Mouse (Mus musculus): ENCODE measurements around the gene Gchfr. TPM values are rescaled to one million over a fixed set of nuclear protein-coding genes. Genes with fewer than 3 reads are reported as not detected.

Gchfr gene
- polyA plus RNA-seq, 1 experiment from 2014 or later: 2.5 TPM

GRCm38 (mm10) chr2:119170282-119170681 is 2.7 kb downstream of the Gchfr start:
- Histone ChIP-seq H3K27me3 (replicated peaks; ENCODE audit: control insufficient read depth, insufficient read depth, low read length) (peaks cover 5% of the 10 kb centered on the region), H3K9ac (ENCODE audit: low read length) (no peak overlapping the region), H3K27ac (ENCODE audit: low read depth, low read length) (no peak overlapping the region), H3K4me3 (ENCODE audit: low read depth, low read length) (no peak overlapping the region), H3K36me3 (ENCODE audit: control insufficient read depth, insufficient read depth, low read length) (0 out of 2 replicates have a peak, but pooled peaks cover 3% of the 10 kb centered on the region), H3K4me1 (ENCODE audit: control insufficient read depth, insufficient read depth, low read length) (peaks cover 17% of the 10 kb centered on the region), H3K9me3 (replicated peaks; ENCODE audit: control insufficient read depth, low read length) (no peaks in the 10 kb centered on the region), H3K4me2 (ENCODE audit: low read length) (no peak overlapping the region)
- WGBS: 79% methylated on average over 2 of the region's 2 CpGs
- no peak for DNase-seq (ENCODE audit: low spot score)
- ATAC-seq: no peak

- Histone ChIP-seq H3K27me3 (replicated peaks; ENCODE audit: control insufficient read depth, insufficient read depth, low read length) (no peaks in the 10 kb centered on the region; the same call in 1 of the 2 replicates), H3K4me1 (ENCODE audit: control insufficient read depth, insufficient read depth, low read length) (peaks cover 17% of the 10 kb centered on the region), H3K9me3 (replicated peaks; ENCODE audit: control insufficient read depth, low read length) (no peaks in the 10 kb centered on the region), H3K9ac (ENCODE audit: low read length) (no peak overlapping the region), H3K4me2 (ENCODE audit: low read length) (no peak overlapping the region), H3K36me3 (ENCODE audit: control insufficient read depth, insufficient read depth, low read length) (0 out of 2 replicates have a peak, but pooled peaks cover 6% of the 10 kb centered on the region), H3K27ac (ENCODE audit: low read depth, low read length) (no peak overlapping the region), H3K4me3 (ENCODE audit: low read depth, low read length) (no peak overlapping the region)
- ATAC-seq (no peak), DNase-seq (ENCODE audit: low spot score) (no peak)
- 87% methylated on average over 8 of the region's 8 CpGs for WGBS
Observed at GRCm38 (mm10) chr2:119171574-119171973, 4.0 kb downstream of the Gchfr start.

GRCm38 (mm10) chr2:119172446-119172845 is 4.9 kb downstream of the Gchfr start:
- Histone ChIP-seq H3K36me3 (ENCODE audit: control insufficient read depth, insufficient read depth, low read length) (0 out of 2 replicates have a peak, but pooled peaks cover 13% of the 10 kb centered on the region), H3K4me3 (ENCODE audit: low read depth, low read length) (no peak overlapping the region), H3K27ac (ENCODE audit: low read depth, low read length) (no peak overlapping the region), H3K9me3 (replicated peaks; ENCODE audit: control insufficient read depth, low read length) (no peaks in the 10 kb centered on the region), H3K4me2 (ENCODE audit: low read length) (no peak overlapping the region), H3K9ac (ENCODE audit: low read length) (no peak overlapping the region), H3K27me3 (replicated peaks; ENCODE audit: control insufficient read depth, insufficient read depth, low read length) (no peaks in the 10 kb centered on the region; the same call in 1 of the 2 replicates), H3K4me1 (ENCODE audit: control insufficient read depth, insufficient read depth, low read length) (peaks cover 9% of the 10 kb centered on the region)
- ATAC-seq (no peak), DNase-seq (ENCODE audit: low spot score) (no peak)
- 91% methylated on average over 7 of the region's 7 CpGs for WGBS

- 29% methylated on average over 13 of the region's 13 CpGs for WGBS
- peaks cover 16% of the 10 kb centered on the region; the same call in 1 of the 2 replicates for H3K36me3 ChIP-seq (ENCODE audit: control insufficient read depth, insufficient read depth, low read length)
- H3K9ac ChIP-seq (ENCODE audit: low read length): peak overlapping the region; percentile 46; the same call in 1 of the 2 replicates
- DNase-seq (ENCODE audit: low spot score) (peak; percentile 55), ATAC-seq (peak; percentile 43; the same call in 1 of the 2 replicates)
- peaks cover 6% of the 10 kb centered on the region; the same call in 1 of the 2 replicates for H3K4me1 ChIP-seq (ENCODE audit: control insufficient read depth, insufficient read depth, low read length)
- no peak overlapping the region; the same call in 1 of the 2 replicates for H3K27ac ChIP-seq (ENCODE audit: low read depth, low read length)
- H3K9me3 ChIP-seq (replicated peaks; ENCODE audit: control insufficient read depth, low read length): no peaks in the 10 kb centered on the region
- no peak overlapping the region for H3K4me2 ChIP-seq (ENCODE audit: low read length)
- no peaks in the 10 kb centered on the region; the same call in 1 of the 2 replicates for H3K27me3 ChIP-seq (replicated peaks; ENCODE audit: control insufficient read depth, insufficient read depth, low read length)
- no peak overlapping the region for H3K4me3 ChIP-seq (ENCODE audit: low read depth, low read length)
Observed at GRCm38 (mm10) chr2:119172862-119173576, 5.4 kb downstream of the Gchfr start.

GRCm38 (mm10) chr2:119173991-119174651 is 6.5 kb downstream of the Gchfr start, which contains the start of gene Gm14137:
TSS of gene Gm14137 (plus strand) at chr2:119174509.
- Histone ChIP-seq H3K4me2 (ENCODE audit: low read length) (no peak within 1 kb of the TSS), H3K27ac (ENCODE audit: low read depth, low read length) (0 out of 2 replicates have a peak within 1 kb of the TSS, but pooled peaks have one; percentile 9), H3K27me3 (replicated peaks; ENCODE audit: control insufficient read depth, insufficient read depth, low read length) (no peaks in the 10 kb centered on the region), H3K9ac (ENCODE audit: low read length) (no peak within 1 kb of the TSS), H3K4me3 (ENCODE audit: low read depth, low read length) (no peak within 1 kb of the TSS), H3K36me3 (ENCODE audit: control insufficient read depth, insufficient read depth, low read length) (peaks cover 22% of the 10 kb centered on the region; the same call in 1 of the 2 replicates), H3K9me3 (replicated peaks; ENCODE audit: control insufficient read depth, low read length) (no peaks in the 10 kb centered on the region), H3K4me1 (ENCODE audit: control insufficient read depth, insufficient read depth, low read length) (peaks cover 6% of the 10 kb centered on the region; the same call in 1 of the 2 replicates)
- no peak for DNase-seq (ENCODE audit: low spot score)
- no peak for ATAC-seq
- 28% methylated on average over 8 of the region's 8 CpGs for WGBS

GRCm38 (mm10) chr2:119174866-119175265 is 7.3 kb downstream of the Gchfr start:
- Histone ChIP-seq H3K4me3 (ENCODE audit: low read depth, low read length) (no peak overlapping the region), H3K4me2 (ENCODE audit: low read length) (no peak overlapping the region), H3K4me1 (ENCODE audit: control insufficient read depth, insufficient read depth, low read length) (peaks cover 6% of the 10 kb centered on the region; the same call in 1 of the 2 replicates), H3K27ac (ENCODE audit: low read depth, low read length) (no peak overlapping the region), H3K27me3 (replicated peaks; ENCODE audit: control insufficient read depth, insufficient read depth, low read length) (no peaks in the 10 kb centered on the region), H3K9me3 (replicated peaks; ENCODE audit: control insufficient read depth, low read length) (no peaks in the 10 kb centered on the region), H3K36me3 (ENCODE audit: control insufficient read depth, insufficient read depth, low read length) (peaks cover 29% of the 10 kb centered on the region; the same call in 1 of the 2 replicates), H3K9ac (ENCODE audit: low read length) (no peak overlapping the region)
- WGBS: 63% methylated on average over 14 of the region's 14 CpGs
- ATAC-seq (no peak), DNase-seq (ENCODE audit: low spot score) (no peak)

- DNase-seq (ENCODE audit: low spot score) (no peak), ATAC-seq (no peak)
- no peak overlapping the region for H3K4me2 ChIP-seq (ENCODE audit: low read length)
- H3K9me3 ChIP-seq (replicated peaks; ENCODE audit: control insufficient read depth, low read length): no peaks in the 10 kb centered on the region
- no peak overlapping the region for H3K4me3 ChIP-seq (ENCODE audit: low read depth, low read length)
- peaks cover 37% of the 10 kb centered on the region for H3K36me3 ChIP-seq (ENCODE audit: control insufficient read depth, insufficient read depth, low read length)
- 77% methylated on average over 6 of the region's 6 CpGs for WGBS
- peaks cover 6% of the 10 kb centered on the region; the same call in 1 of the 2 replicates for H3K4me1 ChIP-seq (ENCODE audit: control insufficient read depth, insufficient read depth, low read length)
- no peak overlapping the region for H3K9ac ChIP-seq (ENCODE audit: low read length)
- no peak overlapping the region for H3K27ac ChIP-seq (ENCODE audit: low read depth, low read length)
- no peaks in the 10 kb centered on the region for H3K27me3 ChIP-seq (replicated peaks; ENCODE audit: control insufficient read depth, insufficient read depth, low read length)
Observed at GRCm38 (mm10) chr2:119175614-119176013, 8.0 kb downstream of the Gchfr start.

GRCm38 (mm10) chr2:119176761-119177160 is 9.2 kb downstream of the Gchfr start:
- Histone ChIP-seq H3K4me1 (ENCODE audit: control insufficient read depth, insufficient read depth, low read length) (peaks cover 6% of the 10 kb centered on the region; the same call in 1 of the 2 replicates), H3K36me3 (ENCODE audit: control insufficient read depth, insufficient read depth, low read length) (peaks cover 42% of the 10 kb centered on the region), H3K4me3 (ENCODE audit: low read depth, low read length) (no peak overlapping the region), H3K27ac (ENCODE audit: low read depth, low read length) (no peak overlapping the region), H3K9ac (ENCODE audit: low read length) (no peak overlapping the region), H3K27me3 (replicated peaks; ENCODE audit: control insufficient read depth, insufficient read depth, low read length) (no peaks in the 10 kb centered on the region), H3K9me3 (replicated peaks; ENCODE audit: control insufficient read depth, low read length) (no peaks in the 10 kb centered on the region), H3K4me2 (ENCODE audit: low read length) (no peak overlapping the region)
- ATAC-seq: no peak
- DNase-seq (ENCODE audit: low spot score): no peak
- 65% methylated on average over 3 of the region's 3 CpGs for WGBS

All from forebrain, embryonic 14.5 days (tissue).